Mouse (Mus musculus) liver, embryonic 13.5 days (tissue): ENCODE measurements around the gene Aldoc. TPM values are rescaled to one million over a fixed set of nuclear protein-coding genes. Genes with fewer than 3 reads are reported as not detected.

Experiments
- ATAC-seq: fragments of 200-750 bp; cut with Nextera tagmentation; 2 replicates; pipeline ENCODE4 v1.8.0; 2017; ENCODE audit warnings: low read depth, mild to moderate bottlenecking, moderate number of reproducible peaks, moderate library complexity
- DNase-seq: peaks from one replicate; pipeline ENCODE4 v3.0.0; 2022
- H3K27ac ChIP-seq: fragments of 300-500 bp; sonication (generic); 2 replicates; pipeline ENCODE4 v1.5.1; 2015; ENCODE audit warnings: moderate library complexity, mild to moderate bottlenecking, inconsistent platforms
- H3K27me3 ChIP-seq: fragments of 300-500 bp; sonication (generic); 2 replicates; pipeline ENCODE4 v1.6.1; 2015; ENCODE audit warnings: mild to moderate bottlenecking, inconsistent platforms
- H3K36me3 ChIP-seq: fragments of 300-500 bp; sonication (generic); 2 replicates; pipeline ENCODE4 v1.6.1; 2015; ENCODE audit warnings: mild to moderate bottlenecking, inconsistent platforms
- H3K4me1 ChIP-seq: fragments of 300-500 bp; sonication (generic); replicated peaks from 2 replicates; pipeline ENCODE4 v1.6.1; 2015; ENCODE audit warnings: inconsistent platforms
- H3K4me2 ChIP-seq: fragments of 300-500 bp; sonication (generic); 2 replicates; pipeline ENCODE4 v1.6.1; 2015; ENCODE audit warnings: inconsistent platforms, mild to moderate bottlenecking, moderate library complexity
- H3K4me3 ChIP-seq: fragments of 300-500 bp; sonication (generic); replicated peaks from 2 replicates; pipeline ENCODE4 v1.5.1; 2015; ENCODE audit warnings: mild to moderate bottlenecking, inconsistent platforms
- H3K9ac ChIP-seq: fragments of 300-500 bp; sonication (generic); 2 replicates; pipeline ENCODE4 v1.6.1; 2015; ENCODE audit warnings: mild to moderate bottlenecking, inconsistent platforms
- H3K9me3 ChIP-seq: fragments of 300-500 bp; sonication (generic); replicated peaks from 2 replicates; pipeline ENCODE4 v1.6.1; 2016; ENCODE audit warnings: inconsistent platforms
- WGBS: fragments of 180-500 bp; shearing (Covaris S2); methylation state at CpG from one replicate; pipeline ENCODE4 v1.1.7; 2015; ENCODE audit not compliant: insufficient replicate concordance; 5-methylcytosine and 5-hydroxymethylcytosine counted together
- polyA plus RNA-seq: library from polyadenylated mRNA; unstranded; fragments of >200 nt; fragmentation: Nextera tagmentation; extraction: Ambion mirVana; gene quantifications from 2 replicates; pipeline ENCODE4 v1.2.1, GENCODE M21; 2015

The Aldoc gene
- polyA plus RNA-seq, 1 experiment from 2014 or later = 4.9 TPM

- 88% methylated on average over 8 of the region's 8 CpGs for WGBS
- DNase-seq = no peak
- Histone ChIP-seq H3K4me1 (peaks cover 15% of the 10 kb centered on the region), H3K9me3 (no peaks in the 10 kb centered on the region), H3K27me3 (no peaks in the 10 kb centered on the region), H3K4me3 (no peak overlapping the region), H3K4me2 (no peak overlapping the region), H3K9ac (no peak overlapping the region), H3K36me3 (peaks cover 95% of the 10 kb centered on the region), H3K27ac (no peak overlapping the region)
- ATAC-seq = no peak
Observed at GRCm38 (mm10) chr11:78310861-78311511, 11.8 kb upstream of the Aldoc start.

GRCm38 (mm10) chr11:78313662-78314061 is 9.1 kb upstream of the Aldoc start:
- no peak overlapping the region for H3K4me3 ChIP-seq
- DNase-seq (no peak), ATAC-seq (no peak)
- WGBS = 94% methylated on average over 2 of the region's 2 CpGs
- H3K27me3 ChIP-seq = no peaks in the 10 kb centered on the region
- no peak overlapping the region for H3K27ac ChIP-seq
- no peak overlapping the region for H3K4me2 ChIP-seq
- peaks cover 97% of the 10 kb centered on the region for H3K36me3 ChIP-seq
- no peak overlapping the region for H3K9ac ChIP-seq
- no peaks in the 10 kb centered on the region for H3K9me3 ChIP-seq
- no peaks in the 10 kb centered on the region for H3K4me1 ChIP-seq

GRCm38 (mm10) chr11:78318411-78318810 is 4.4 kb upstream of the Aldoc start:
- Histone ChIP-seq H3K36me3 (peaks cover 92% of the 10 kb centered on the region), H3K4me2 (no peak overlapping the region), H3K9ac (no peak overlapping the region), H3K27me3 (no peaks in the 10 kb centered on the region), H3K4me3 (no peak overlapping the region), H3K4me1 (peaks cover 14% of the 10 kb centered on the region), H3K9me3 (no peaks in the 10 kb centered on the region), H3K27ac (no peak overlapping the region)
- ATAC-seq (no peak), DNase-seq (no peak)
- WGBS = 88% methylated on average over 2 of the region's 2 CpGs

GRCm38 (mm10) chr11:78322076-78322831 is 514 bp upstream of the Aldoc start:
- H3K36me3 ChIP-seq = peaks cover 54% of the 10 kb centered on the region
- peaks cover 17% of the 10 kb centered on the region for H3K4me1 ChIP-seq
- H3K4me2 ChIP-seq = peak overlapping the region; percentile 45; the same call in 1 of the 2 replicates
- no peak overlapping the region for H3K4me3 ChIP-seq
- H3K9ac ChIP-seq = no peak overlapping the region
- H3K27ac ChIP-seq = peak overlapping the region; percentile 31; the same call in 1 of the 2 replicates
- H3K9me3 ChIP-seq = no peaks in the 10 kb centered on the region
- H3K27me3 ChIP-seq = no peaks in the 10 kb centered on the region
- DNase-seq (no peak), ATAC-seq (no peak)
- 80% methylated on average over 2 of the region's 2 CpGs for WGBS

GRCm38 (mm10) chr11:78324000-78324785 is 1.4 kb downstream of the Aldoc start:
- Histone ChIP-seq H3K27me3 (no peaks in the 10 kb centered on the region), H3K27ac (no peak overlapping the region), H3K36me3 (peaks cover 35% of the 10 kb centered on the region), H3K9ac (no peak overlapping the region), H3K4me1 (peaks cover 24% of the 10 kb centered on the region), H3K4me3 (no peak overlapping the region), H3K4me2 (no peak overlapping the region), H3K9me3 (no peaks in the 10 kb centered on the region)
- no peak for DNase-seq
- no peak for ATAC-seq
- WGBS = 80% methylated on average over 15 of the region's 15 CpGs

- ATAC-seq (no peak), DNase-seq (no peak)
- no peak overlapping the region for H3K4me3 ChIP-seq
- 86% methylated on average over 12 of the region's 12 CpGs for WGBS
- H3K9me3 ChIP-seq = no peaks in the 10 kb centered on the region
- H3K9ac ChIP-seq = no peak overlapping the region
- peaks cover 27% of the 10 kb centered on the region for H3K36me3 ChIP-seq
- H3K4me2 ChIP-seq = no peak overlapping the region
- no peaks in the 10 kb centered on the region for H3K27me3 ChIP-seq
- H3K27ac ChIP-seq = no peak overlapping the region
- peaks cover 30% of the 10 kb centered on the region for H3K4me1 ChIP-seq
Observed at GRCm38 (mm10) chr11:78324965-78325364, 2.2 kb downstream of the Aldoc start.

GRCm38 (mm10) chr11:78327215-78327614 is 4.4 kb downstream of the Aldoc start:
- H3K4me1 ChIP-seq = peaks cover 27% of the 10 kb centered on the region
- H3K4me2 ChIP-seq = peak overlapping the region; percentile 97; the same call in 1 of the 2 replicates
- no peaks in the 10 kb centered on the region for H3K9me3 ChIP-seq
- 83% methylated on average over 4 of the region's 4 CpGs for WGBS
- H3K27ac ChIP-seq = no peak overlapping the region
- H3K27me3 ChIP-seq = no peaks in the 10 kb centered on the region
- no peak overlapping the region for H3K4me3 ChIP-seq
- H3K9ac ChIP-seq = no peak overlapping the region
- ATAC-seq (no peak), DNase-seq (no peak)
- H3K36me3 ChIP-seq = peaks cover 6% of the 10 kb centered on the region

- WGBS = 9% methylated on average over 37 of the region's 37 CpGs
- ATAC-seq (peak; percentile 94), DNase-seq (peak; percentile 96)
- Histone ChIP-seq H3K4me2 (peak within 1 kb of the TSS; percentile 97), H3K9me3 (no peaks in the 10 kb centered on the region), H3K36me3 (peaks cover 8% of the 10 kb centered on the region), H3K27ac (peak within 1 kb of the TSS; percentile 63), H3K27me3 (no peaks in the 10 kb centered on the region), H3K9ac (peak within 1 kb of the TSS; percentile 89), H3K4me1 (peaks cover 21% of the 10 kb centered on the region), H3K4me3 (peak within 1 kb of the TSS; percentile 89)
Observed at GRCm38 (mm10) chr11:78327634-78328511, 5.1 kb downstream of the Aldoc start, which contains the start of gene Pigs. Pigs (plus strand) TSS chr11:78328415.

GRCm38 (mm10) chr11:78328512-78329056 is 5.8 kb downstream of the Aldoc start:
- Histone ChIP-seq H3K9ac (peak overlapping the region; percentile 89), H3K27me3 (no peaks in the 10 kb centered on the region), H3K36me3 (peaks cover 15% of the 10 kb centered on the region), H3K9me3 (no peaks in the 10 kb centered on the region), H3K4me1 (peaks cover 13% of the 10 kb centered on the region), H3K4me2 (peak overlapping the region; percentile 97), H3K27ac (peak overlapping the region; percentile 43), H3K4me3 (peak overlapping the region; percentile 89)
- ATAC-seq = peak; percentile 73
- under 1% methylated on average over 41 of the region's 41 CpGs for WGBS
- no peak for DNase-seq

GRCm38 (mm10) chr11:78332676-78333075 is 9.9 kb downstream of the Aldoc start:
- ATAC-seq = no peak
- no peak overlapping the region for H3K9ac ChIP-seq
- H3K4me1 ChIP-seq = peaks cover 13% of the 10 kb centered on the region
- DNase-seq = no peak
- peaks cover 50% of the 10 kb centered on the region for H3K36me3 ChIP-seq
- H3K4me2 ChIP-seq = no peak overlapping the region
- H3K9me3 ChIP-seq = no peaks in the 10 kb centered on the region
- 90% methylated on average over 12 of the region's 12 CpGs for WGBS
- no peak overlapping the region for H3K27ac ChIP-seq
- H3K27me3 ChIP-seq = no peaks in the 10 kb centered on the region
- no peak overlapping the region for H3K4me3 ChIP-seq
